Mouse (Mus musculus): ENCODE data around the gene Pigo. TPM values are rescaled to one million over a fixed set of nuclear protein-coding genes. Genes with fewer than 3 reads are reported as not detected.
"Not testable (repeated sequence)": the region's sequence is repeated elsewhere in the genome, so short reads cannot be mapped to it uniquely, and the experiment has no call there.

Pigo gene
- polyA plus RNA-seq, 1 experiment, result 21.0 TPM

- H3K27ac ChIP-seq (ENCODE audit: insufficient read depth, low read length), result no peak within 1 kb of the TSS
- no peak for TF ChIP-seq POLR2A (IDR thresholded peaks at IDR 0.05; ENCODE audit: extremely low read depth, insufficient read depth, low read length)
- TF ChIP-seq CTCF (IDR thresholded peaks at IDR 0.05; ENCODE audit: extremely low read depth, insufficient read depth, low read length), result no peak
These were observed 15.2 kb downstream of the Pigo start, which contains the start of gene Fancg for GRCm38 (mm10) chr4:43010161-43011038. Gene Fancg, minus strand, starts transcription at chr4:43010506.

GRCm38 (mm10) chr4:43005765-43006164 lies 19.9 kb downstream of the Pigo start:
- H3K4me3 ChIP-seq (ENCODE audit: insufficient read depth, low read length), result no peak overlapping the region
- no peak overlapping the region for H3K27ac ChIP-seq (ENCODE audit: insufficient read depth, low read length)
- TF ChIP-seq CTCF (IDR thresholded peaks at IDR 0.05; ENCODE audit: extremely low read depth, insufficient read depth, low read length) (peak; percentile 29), POLR2A (IDR thresholded peaks at IDR 0.05; ENCODE audit: extremely low read depth, insufficient read depth, low read length) (no peak)
- peaks cover 3% of the 10 kb centered on the region; the same call in 1 of the 2 replicates for H3K4me1 ChIP-seq (ENCODE audit: control insufficient read depth, insufficient read depth, low read length)

More at GRCm38 (mm10) chr4:43010161-43011038, 15.2 kb downstream of the Pigo start, which contains the start of gene Fancg:
- H3K4me1 ChIP-seq (ENCODE audit: control insufficient read depth, insufficient read depth, low read length), result peaks cover 3% of the 10 kb centered on the region; the same call in 1 of the 2 replicates
- H3K4me3 ChIP-seq (ENCODE audit: insufficient read depth, low read length), result peak within 1 kb of the TSS; percentile 54

- 0 out of 2 replicates have a peak overlapping the region, but pooled peaks have one; percentile 41 for H3K27ac ChIP-seq (ENCODE audit: insufficient read depth, low read length)
- no peak for TF ChIP-seq POLR2A (IDR thresholded peaks at IDR 0.05; ENCODE audit: extremely low read depth, insufficient read depth, low read length)
- H3K4me1 ChIP-seq (ENCODE audit: control insufficient read depth, insufficient read depth, low read length), result peaks cover 3% of the 10 kb centered on the region; the same call in 1 of the 2 replicates
- H3K4me3 ChIP-seq (ENCODE audit: insufficient read depth, low read length), result no peak overlapping the region
These were observed 20.7 kb downstream of the Pigo start for GRCm38 (mm10) chr4:43004951-43005350.

DNA sequence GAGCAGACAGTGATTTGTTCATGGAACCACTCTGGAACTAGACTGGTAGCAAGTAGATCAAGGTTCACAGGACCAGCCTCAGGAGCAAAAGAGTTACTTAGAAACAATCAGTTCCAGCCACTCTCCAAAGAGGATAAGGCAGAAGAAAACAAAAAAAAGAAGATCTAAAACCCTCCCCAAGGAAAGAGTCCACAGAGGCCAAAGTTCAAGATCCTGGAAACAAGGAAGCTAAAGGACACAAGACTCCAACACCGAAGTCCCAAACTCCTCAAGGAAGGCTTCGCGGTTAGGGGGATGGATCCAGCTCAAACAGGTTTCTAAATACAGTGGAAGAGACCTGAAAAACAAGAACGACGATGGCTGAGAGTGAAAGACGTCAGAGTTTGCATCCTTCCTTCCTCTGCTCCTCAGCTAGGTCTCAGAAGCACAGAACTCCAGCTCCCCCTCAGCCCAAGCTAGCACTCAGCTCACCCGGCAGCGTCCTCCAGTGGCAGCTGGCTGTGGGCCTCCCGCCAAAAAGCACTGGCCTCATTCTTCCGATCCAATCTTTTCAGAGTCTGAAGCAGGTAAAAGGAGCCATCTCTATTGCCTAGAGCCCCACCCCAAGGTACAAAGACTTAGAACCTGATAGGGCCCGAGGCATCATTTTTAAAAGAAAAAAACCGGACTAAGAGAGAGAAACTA lies 22.7 kb downstream of the Pigo start:
- TF ChIP-seq POLR2A (IDR thresholded peaks at IDR 0.05; ENCODE audit: extremely low read depth, insufficient read depth, low read length) (no peak), CTCF (IDR thresholded peaks at IDR 0.05; ENCODE audit: extremely low read depth, insufficient read depth, low read length) (no peak)
- no peak overlapping the region for H3K4me3 ChIP-seq (ENCODE audit: insufficient read depth, low read length)
- H3K27ac ChIP-seq (ENCODE audit: insufficient read depth, low read length), result no peak overlapping the region

DNA sequence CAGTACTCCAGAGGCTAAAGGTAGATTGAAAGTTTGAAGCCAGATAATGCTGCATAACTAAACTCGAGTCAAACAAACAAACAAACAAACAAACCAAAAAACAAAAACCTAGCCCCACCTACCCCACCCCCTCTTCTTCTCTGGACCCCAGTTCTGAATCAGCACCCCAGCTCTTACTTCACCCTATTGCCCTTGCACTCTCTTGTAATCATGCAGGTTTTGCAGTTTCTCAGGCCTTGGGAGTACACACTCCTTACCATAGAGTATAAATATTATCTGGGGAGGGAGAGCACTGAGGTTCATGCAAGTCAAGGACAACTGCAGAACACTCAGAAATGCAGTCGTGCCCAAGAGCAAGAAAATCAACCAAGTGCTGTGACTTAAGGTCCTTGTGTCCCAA lies 24.3 kb downstream of the Pigo start:
- Histone ChIP-seq H3K4me1 (ENCODE audit: control insufficient read depth, insufficient read depth, low read length) (peaks cover 4% of the 10 kb centered on the region; the same call in 1 of the 2 replicates), H3K27ac (ENCODE audit: insufficient read depth, low read length) (no peak overlapping the region), H3K4me3 (ENCODE audit: insufficient read depth, low read length) (no peak overlapping the region)
- no peak for TF ChIP-seq CTCF (IDR thresholded peaks at IDR 0.05; ENCODE audit: extremely low read depth, insufficient read depth, low read length)
- TF ChIP-seq POLR2A (IDR thresholded peaks at IDR 0.05; ENCODE audit: extremely low read depth, insufficient read depth, low read length), result no peak

More for the DNA sequence above, 22.7 kb downstream of the Pigo start:
- H3K4me1 ChIP-seq (ENCODE audit: control insufficient read depth, insufficient read depth, low read length), result peaks cover 4% of the 10 kb centered on the region; the same call in 1 of the 2 replicates

DNA sequence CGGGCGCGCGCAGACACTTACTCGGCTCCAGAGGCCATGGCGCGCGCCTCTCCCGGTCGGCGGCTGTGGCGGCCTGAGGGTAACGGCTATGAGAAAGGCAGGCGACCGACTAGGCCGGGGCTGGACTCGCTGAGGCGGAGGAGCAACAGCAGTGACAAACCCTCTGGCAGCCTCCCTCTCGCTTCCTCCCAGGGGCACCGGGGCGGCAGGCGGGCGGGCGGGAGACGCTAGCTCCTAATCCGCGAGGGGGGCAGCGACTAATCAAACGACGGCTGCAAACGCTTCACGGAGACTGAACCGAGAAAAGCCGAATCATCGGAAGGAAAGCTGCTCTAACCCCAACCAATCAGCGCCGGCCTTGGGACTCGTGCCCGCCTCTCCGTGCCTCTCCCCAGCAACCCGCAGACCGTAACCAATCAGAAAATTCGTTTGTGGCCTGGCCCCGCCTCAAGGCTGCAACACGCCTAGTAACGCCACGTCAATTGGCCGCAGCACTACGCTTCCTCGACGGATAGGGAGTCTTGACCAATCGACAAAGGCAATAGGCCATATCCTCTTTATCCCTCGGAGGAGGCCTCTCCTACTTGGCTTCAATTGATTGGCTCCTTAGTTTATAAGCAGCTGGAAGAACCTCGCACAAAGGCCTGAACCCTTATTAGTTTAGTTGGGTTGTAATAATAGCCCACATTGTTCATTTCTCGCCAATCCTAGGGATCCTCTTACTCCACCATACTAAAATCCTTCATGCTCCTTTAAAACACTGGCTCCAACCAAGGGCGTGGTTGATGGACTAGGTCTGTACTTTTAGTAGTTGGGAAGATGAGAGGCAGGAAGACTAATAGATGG lies 25.3 kb downstream of the Pigo start, which contains the start of gene Vcp:
Gene Vcp, minus strand, starts transcription at position 367 of the 846 bp plus-strand sequence.
- Histone ChIP-seq H3K27ac (ENCODE audit: insufficient read depth, low read length) (peak within 1 kb of the TSS; percentile 98), H3K4me3 (ENCODE audit: insufficient read depth, low read length) (peak within 1 kb of the TSS; percentile 92)
- H3K4me1 ChIP-seq (ENCODE audit: control insufficient read depth, insufficient read depth, low read length), result not testable (repeated sequence)
- peak; percentile 55; the same call in 1 of the 2 replicates for TF ChIP-seq POLR2A (IDR thresholded peaks at IDR 0.05; ENCODE audit: extremely low read depth, insufficient read depth, low read length)

GRCm38 (mm10) chr4:42999451-43000140 lies 26.0 kb downstream of the Pigo start:
- Histone ChIP-seq H3K4me1 (ENCODE audit: control insufficient read depth, insufficient read depth, low read length) (peaks cover 4% of the 10 kb centered on the region; the same call in 1 of the 2 replicates), H3K27ac (ENCODE audit: insufficient read depth, low read length) (peak overlapping the region; percentile 98), H3K4me3 (ENCODE audit: insufficient read depth, low read length) (peak overlapping the region; percentile 92)
- no peak for TF ChIP-seq CTCF (IDR thresholded peaks at IDR 0.05; ENCODE audit: extremely low read depth, insufficient read depth, low read length)
- TF ChIP-seq POLR2A (IDR thresholded peaks at IDR 0.05; ENCODE audit: extremely low read depth, insufficient read depth, low read length), result no peak

DNA sequence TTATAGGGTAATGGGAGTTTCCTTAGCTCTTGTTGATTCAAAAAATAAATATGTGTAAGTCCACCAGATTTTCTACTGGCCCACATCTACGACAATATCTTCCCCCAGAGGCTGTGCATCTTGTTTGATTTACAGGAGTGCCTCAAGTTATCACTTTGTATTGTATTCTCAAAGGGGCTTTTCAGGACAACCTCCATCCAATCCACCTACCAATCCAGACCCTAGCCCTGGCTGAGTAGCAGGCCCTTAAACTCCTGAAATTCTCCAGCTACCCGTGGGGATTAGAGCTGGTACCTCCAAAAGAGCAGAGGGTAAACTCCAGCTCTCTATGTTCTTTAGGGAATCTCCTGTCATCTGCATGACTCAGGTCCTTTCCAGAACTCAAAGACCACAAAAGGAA lies 27.6 kb downstream of the Pigo start:
- TF ChIP-seq CTCF (IDR thresholded peaks at IDR 0.05; ENCODE audit: extremely low read depth, insufficient read depth, low read length), result no peak
- no peak for TF ChIP-seq POLR2A (IDR thresholded peaks at IDR 0.05; ENCODE audit: extremely low read depth, insufficient read depth, low read length)
- H3K4me1 ChIP-seq (ENCODE audit: control insufficient read depth, insufficient read depth, low read length), result peaks cover 4% of the 10 kb centered on the region; the same call in 1 of the 2 replicates
- no peak overlapping the region for H3K27ac ChIP-seq (ENCODE audit: insufficient read depth, low read length)
- H3K4me3 ChIP-seq (ENCODE audit: insufficient read depth, low read length), result no peak overlapping the region; the same call in 1 of the 2 replicates
